ENCODE assay signal across 8 mouse cellular contexts in the genomic region with DNA sequence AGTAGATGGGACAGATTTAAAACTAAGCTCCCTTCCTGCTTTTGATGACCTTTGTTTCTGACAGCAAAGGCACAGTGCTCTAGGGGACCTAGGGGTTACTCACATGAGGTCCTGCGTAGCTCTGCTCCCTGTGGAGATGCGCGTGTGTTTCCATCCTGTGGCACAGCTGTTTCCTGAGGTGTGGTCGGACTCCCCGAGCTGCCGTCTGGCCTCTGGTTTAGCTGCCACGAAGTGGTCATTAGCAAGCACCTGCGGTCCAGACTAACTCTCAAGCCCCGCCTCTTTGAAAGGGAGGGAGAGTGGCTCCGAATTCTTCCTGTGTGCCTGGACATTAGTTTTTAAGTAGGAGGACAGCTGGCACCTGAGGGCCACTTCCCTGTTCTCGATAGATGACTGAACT. TPM values are rescaled to one million over a fixed set of nuclear protein-coding genes. Genes with fewer than 3 reads are reported as not detected.
DNase-seq lines count a peak whose midpoint lies in the region; ATAC-seq lines count a peak whose summit lies in the region.

A gene (minus strand): TSS at position 233 of the 400 bp plus-strand sequence.

- H3K4me2 ChIP-seq in forebrain, embryonic 13.5 days, result no peak within 1 kb of the TSS; the same call in 1 of the 2 replicates
- peak within 1 kb of the TSS; percentile 8; the same call in 1 of the 2 replicates for H3K4me2 ChIP-seq in hindbrain, embryonic 13.5 days

- no peaks in the 10 kb centered on the region for H3K36me3 ChIP-seq in forebrain, embryonic 13.5 days (ENCODE audit: poor library complexity, severe bottlenecking)
- H3K36me3 ChIP-seq in hindbrain, embryonic 13.5 days, result no peaks in the 10 kb centered on the region

- DNase-seq in urinary bladder, adult 2 months (ENCODE audit: low spot score), result no peak
- no peak for DNase-seq in urinary bladder, postnatal 25 days (ENCODE audit: low spot score)
- DNase-seq in left cerebral cortex, postnatal 25 days (ENCODE audit: low spot score in 2 of 2), result no peak
- DNase-seq in spleen, postnatal 36 days (ENCODE audit: low spot score in 2 of 2), result no peak

- H3K4me3 ChIP-seq in forebrain, embryonic 13.5 days, result no peak within 1 kb of the TSS
- no peak within 1 kb of the TSS for H3K4me3 ChIP-seq in hindbrain, embryonic 13.5 days

- no peak within 1 kb of the TSS for H3K9ac ChIP-seq in forebrain, embryonic 13.5 days
- H3K9ac ChIP-seq in hindbrain, embryonic 13.5 days, result no peak within 1 kb of the TSS

- 19% methylated on average over 11 of the region's 11 CpGs for WGBS in forebrain, embryonic 13.5 days
- WGBS in hindbrain, embryonic 13.5 days, result 22% methylated on average over 11 of the region's 11 CpGs

- H3K4me1 ChIP-seq in forebrain, embryonic 13.5 days, result no peaks in the 10 kb centered on the region
- H3K4me1 ChIP-seq in hindbrain, embryonic 13.5 days (replicated peaks), result 0 out of 2 replicates have a peak, but pooled peaks cover 10% of the 10 kb centered on the region

- intact Hi-C loops in left cerebral cortex, postnatal 25 days (cut with DNase I), result no loop called here

- no peaks in the 10 kb centered on the region for H3K9me3 ChIP-seq in forebrain, embryonic 13.5 days (replicated peaks)
- H3K9me3 ChIP-seq in hindbrain, embryonic 13.5 days, result no peaks in the 10 kb centered on the region

- ATAC-seq in forebrain, embryonic 13.5 days, result no peak
- ATAC-seq in hindbrain, embryonic 13.5 days (ENCODE audit: low FRiP score), result no peak
- 0 out of 2 replicates have a peak, but pooled peaks have one; percentile 44 for ATAC-seq in megakaryocyte-erythroid progenitor cell, adult 5-6 weeks (replicated peaks; ENCODE audit: low FRiP score, low TSS enrichment, poor library complexity, severe bottlenecking)
- no peak for ATAC-seq in erythroid progenitor cell, adult 5-6 weeks (replicated peaks; ENCODE audit: low FRiP score, poor library complexity, severe bottlenecking)

- peaks cover 2% of the 10 kb centered on the region; the same call in 1 of the 2 replicates for H3K27me3 ChIP-seq in forebrain, embryonic 13.5 days
- H3K27me3 ChIP-seq in hindbrain, embryonic 13.5 days, result no peaks in the 10 kb centered on the region

- no peak within 1 kb of the TSS for H3K27ac ChIP-seq in forebrain, embryonic 13.5 days
- no peak within 1 kb of the TSS for H3K27ac ChIP-seq in hindbrain, embryonic 13.5 days

RNA-seq across cellular contexts. Expression of the gene that starts here (rescaled TPM):
- polyA plus RNA-seq in urinary bladder, adult 2 months (2012; rRNA removed), result 11.6 and 17.9 TPM in 2 replicates
- polyA plus RNA-seq in forebrain, embryonic 13.5 days (2015; fragmentation: Nextera tagmentation; extraction: Ambion mirVana), result 18.0 and 19.3 TPM in 2 replicates
- polyA plus RNA-seq in hindbrain, embryonic 13.5 days (2015; fragmentation: Nextera tagmentation; extraction: Ambion mirVana), result 23.6 and 24.1 TPM in 2 replicates
- total RNA-seq in left cerebral cortex, postnatal 25 days (2021), result 10 to 100 TPM; 42.9 to 49.7 TPM
- 38.3 and 48.9 TPM in 2 replicates for total RNA-seq in megakaryocyte-erythroid progenitor cell, adult 5-6 weeks (2014; fragmentation: Nextera tagmentation)
- 35.4 and 42.6 TPM in 2 replicates for total RNA-seq in megakaryocyte-erythroid progenitor cell, adult 5-6 weeks (2017)
- 3.6 and 6.3 TPM in 2 replicates for total RNA-seq in erythroid progenitor cell, adult 5-6 weeks (2015; ENCODE audit: low replicate concordance)
- 2.5 and 7.6 TPM in 2 replicates for total RNA-seq in erythroid progenitor cell, adult 5-6 weeks (2017; ENCODE audit: low replicate concordance)

Comparison
In these comparisons a context has a peak if more than half of its experiments do, and no peak if none do; other contexts are left out.
1. RNA of the gene that starts here (total RNA-seq): 42.9 to 49.7 TPM in left cerebral cortex, postnatal 25 days and 35.4 to 48.9 TPM in megakaryocyte-erythroid progenitor cell, adult 5-6 weeks; 2.5 to 7.6 TPM in erythroid progenitor cell, adult 5-6 weeks; every median in the first group is over 4 times any median in the second.